Mouse (Mus musculus): Measurements from ENCODE around the gene Prok1.

Prok1 gene

GRCm38 (mm10) chr3:107187022-107187421 is 52.5 kb downstream of the Prok1 start:
- DNase-seq (ENCODE audit: low read depth, low spot score), result no peak

DNA sequence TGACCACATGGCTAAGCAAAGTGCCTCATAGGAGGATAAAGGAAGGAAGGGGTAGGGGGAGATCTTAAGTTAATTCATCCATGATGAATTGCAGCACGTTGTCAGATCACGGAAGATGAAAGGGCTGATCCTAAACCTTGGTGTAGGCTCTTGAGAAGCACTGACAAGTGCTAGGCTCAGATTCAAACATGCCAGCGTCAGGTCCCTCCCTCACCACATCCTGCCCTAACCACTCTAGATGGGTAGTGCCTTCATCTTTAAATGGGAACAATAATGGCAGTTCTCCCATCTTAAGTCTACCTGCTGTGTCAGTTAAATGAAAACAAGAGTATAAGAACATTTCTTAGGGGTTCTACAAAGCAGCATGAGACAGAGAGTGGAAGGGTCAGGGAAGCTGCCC is 53.9 kb downstream of the Prok1 start:
- DNase-seq (ENCODE audit: low read depth, low spot score), result no peak

GRCm38 (mm10) chr3:107183178-107183577 is 56.3 kb downstream of the Prok1 start:
- DNase-seq (ENCODE audit: low read depth, low spot score), result no peak

All from embryo, embryonic 11.5 days (tissue).